Mouse (Mus musculus) myocyte (in vitro differentiated cells): ENCODE results near the gene Tacstd2. TPM values are rescaled to one million over a fixed set of nuclear protein-coding genes. Genes with fewer than 3 reads are reported as not detected.

ENCODE experiments used
- H3K27me3 ChIP-seq: one replicate; pipeline ENCODE4 v1.6.1; 2011; ENCODE audit not compliant: control insufficient read depth, insufficient read depth, insufficient read length
- H3K36me3 ChIP-seq: one replicate; pipeline ENCODE4 v1.6.1; 2011; ENCODE audit not compliant: control insufficient read depth, insufficient read depth
- H3K4me2 ChIP-seq: one replicate; pipeline ENCODE4 v1.6.1; 2011; ENCODE audit warnings: low read depth, control low read depth
- H3K4me3 ChIP-seq: one replicate; pipeline ENCODE4 v1.5.1; 2011; ENCODE audit warnings: mild to moderate bottlenecking, control low read depth, moderate library complexity
- H3K79me2 ChIP-seq: one replicate; pipeline ENCODE4 v1.6.1; 2011; ENCODE audit not compliant: control insufficient read depth, insufficient read depth
- H3ac ChIP-seq: one replicate; pipeline ENCODE4 v1.6.1; 2011; ENCODE audit not compliant: control insufficient read depth, insufficient read length
- CEBPB ChIP-seq: IDR thresholded peaks from 2 replicates; pipeline ENCODE4 v1.6.1; 2011; ENCODE audit warnings: mild to moderate bottlenecking, moderate library complexity; ENCODE audit not compliant: poor library complexity, insufficient read depth, severe bottlenecking
- E2F4 ChIP-seq: IDR thresholded peaks from one replicate; pipeline ENCODE4 v1.6.1; 2011; ENCODE audit warnings: mild to moderate bottlenecking, control low read depth, moderate library complexity; ENCODE audit not compliant: insufficient read depth
- MAX ChIP-seq: IDR thresholded peaks from one replicate; pipeline ENCODE4 v1.6.1; 2011; ENCODE audit warnings: low read depth, mild to moderate bottlenecking, control low read depth
- MYOD1 ChIP-seq, 3 experiments: IDR thresholded peaks; one replicate each; pipeline ENCODE4 v1.6.1; 2011; ENCODE audit warnings: control low read depth in 2 of 3, low read depth in 2 of 3, mild to moderate bottlenecking in 2 of 3, moderate library complexity in 1 of 3; ENCODE audit not compliant: insufficient read length in 2 of 3, control insufficient read depth in 1 of 3
- MYOG ChIP-seq, 3 experiments: IDR thresholded peaks; one replicate each; pipeline ENCODE4 v1.6.1; 2011; ENCODE audit warnings: control low read depth in 2 of 3, low read depth in 2 of 3, mild to moderate bottlenecking in 2 of 3; ENCODE audit not compliant: insufficient read length in 2 of 3, control insufficient read depth in 1 of 3, insufficient read depth in 1 of 3
- POLR2A ChIP-seq: IDR thresholded peaks from one replicate; pipeline ENCODE4 v1.6.1; 2011; ENCODE audit warnings: low read depth, mild to moderate bottlenecking, control low read depth, moderate library complexity; ENCODE audit not compliant: insufficient read length
- POLR2AphosphoS2 ChIP-seq: IDR thresholded peaks from one replicate; pipeline ENCODE4 v1.6.1; 2011; ENCODE audit warnings: low read depth, control low read depth; ENCODE audit not compliant: insufficient read length
- REST ChIP-seq: IDR thresholded peaks from one replicate; pipeline ENCODE4 v1.6.1; 2011; ENCODE audit warnings: mild to moderate bottlenecking, control low read depth, moderate library complexity; ENCODE audit not compliant: insufficient read depth, insufficient read length
- SRF ChIP-seq: IDR thresholded peaks from one replicate; pipeline ENCODE4 v1.6.1; 2011; ENCODE audit warnings: low read depth; ENCODE audit not compliant: control insufficient read depth, insufficient read length
- TCF12 ChIP-seq: IDR thresholded peaks from one replicate; pipeline ENCODE4 v1.6.1; 2011; ENCODE audit warnings: mild to moderate bottlenecking, control low read depth; ENCODE audit not compliant: poor library complexity, insufficient read depth, severe bottlenecking
- TCF3 ChIP-seq: IDR thresholded peaks from one replicate; pipeline ENCODE4 v1.6.1; 2011; ENCODE audit warnings: low read depth, control low read depth; ENCODE audit not compliant: insufficient read length
- USF1 ChIP-seq: IDR thresholded peaks from one replicate; pipeline ENCODE4 v1.6.1; 2011; ENCODE audit warnings: low read depth, mild to moderate bottlenecking, control low read depth, moderate library complexity
- polyA plus RNA-seq: library from polyadenylated mRNA; unstranded; fragments of >200 nt; fragmentation: generic; extraction: Trizol; gene quantifications from one replicate; pipeline ENCODE4 v1.2.1, GENCODE M21; 2012; ENCODE audit warnings: missing spikeins

Tacstd2 gene
- not detected for polyA plus RNA-seq

DNA sequence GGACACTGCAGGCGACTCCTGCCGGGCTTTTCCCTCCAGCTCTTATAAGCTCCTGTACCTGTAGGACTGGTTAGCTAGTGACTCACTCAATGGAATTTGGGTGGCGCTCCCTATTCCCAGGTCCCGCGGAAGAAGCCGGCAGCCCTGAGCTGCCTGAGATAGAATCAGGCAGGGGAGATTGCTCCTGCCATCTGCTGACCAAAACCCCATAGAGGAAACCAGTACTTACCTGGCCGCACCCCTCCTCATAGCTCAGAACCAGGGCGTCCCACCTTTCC is at the start of gene Tacstd2:
TSS of gene Tacstd2 (minus strand) at position 20 of the 278 bp plus-strand sequence.
- no peak within 1 kb of the TSS for H3K4me3 ChIP-seq
- no peak for TF ChIP-seq MAX
- no peak for TF ChIP-seq TCF12
- TF ChIP-seq USF1: no peak
- TF ChIP-seq TCF3: no peak
- no peak for TF ChIP-seq POLR2A
- no peak for TF ChIP-seq REST
- no peak for TF ChIP-seq POLR2AphosphoS2
- no peak for TF ChIP-seq E2F4
- TF ChIP-seq MYOG (IDR thresholded peaks at IDR 0.05; ENCODE audit: control insufficient read depth in 1 of 3, insufficient read depth in 1 of 3, insufficient read length in 2 of 3, low read depth in 2 of 3): no peak
- no peak for TF ChIP-seq SRF
- no peak for TF ChIP-seq MYOD1 (IDR thresholded peaks at IDR 0.05; ENCODE audit: control insufficient read depth in 1 of 3, insufficient read length in 2 of 3, low read depth in 2 of 3)
- no peak for TF ChIP-seq CEBPB
- H3ac ChIP-seq: no peak within 1 kb of the TSS
- no peaks in the 10 kb centered on the region for H3K79me2 ChIP-seq
- H3K36me3 ChIP-seq: no peaks in the 10 kb centered on the region
- peaks cover 9% of the 10 kb centered on the region for H3K27me3 ChIP-seq
- no peak within 1 kb of the TSS for H3K4me2 ChIP-seq

DNA sequence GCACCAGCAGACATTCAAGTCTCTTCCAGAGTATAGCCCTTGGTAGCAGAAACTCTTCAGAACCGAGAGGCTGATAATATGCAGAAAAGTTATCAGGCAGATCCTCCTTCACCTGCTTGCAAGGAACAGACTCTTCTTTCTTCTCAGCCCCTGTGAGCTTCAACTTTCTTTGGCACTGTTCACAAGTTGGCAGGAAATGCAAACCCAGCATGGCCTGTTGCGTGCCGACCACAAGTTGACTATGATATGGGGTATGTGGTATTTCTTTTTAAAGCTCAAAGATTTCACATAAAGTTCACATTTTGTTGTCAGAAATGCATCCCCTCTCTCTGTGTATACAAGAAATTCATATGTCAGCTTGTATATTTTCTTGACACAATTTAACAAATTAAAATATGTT is 30.7 kb upstream of the Tacstd2 start:
- TF ChIP-seq POLR2A (no peak), REST (no peak), SRF (no peak), MAX (no peak), MYOG (IDR thresholded peaks at IDR 0.05; ENCODE audit: control insufficient read depth in 1 of 3, insufficient read depth in 1 of 3, insufficient read length in 2 of 3, low read depth in 2 of 3) (no peak)

DNA sequence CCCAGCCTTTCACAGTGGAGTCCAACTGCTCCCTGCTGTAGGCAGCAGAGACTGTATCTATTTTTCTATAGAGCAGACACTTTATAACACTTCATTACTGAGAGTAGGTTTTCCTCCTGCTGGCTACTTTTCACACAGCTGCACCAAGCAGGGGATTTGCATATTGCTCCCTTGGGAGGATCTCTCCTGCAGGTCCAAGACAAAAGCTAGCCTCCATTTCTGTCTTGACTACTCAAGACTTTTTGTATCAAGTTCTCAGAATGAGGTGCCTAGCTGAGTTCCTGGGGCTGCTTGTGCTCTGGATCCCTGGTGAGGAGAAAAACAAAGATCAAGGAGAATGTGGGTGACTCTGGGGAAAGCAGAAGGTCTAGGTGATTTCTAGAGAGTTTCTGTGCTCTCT is 19.8 kb upstream of the Tacstd2 start:
- no peaks in the 10 kb centered on the region for H3K79me2 ChIP-seq
- TF ChIP-seq MYOD1 (IDR thresholded peaks at IDR 0.05; ENCODE audit: control insufficient read depth in 1 of 3, insufficient read length in 2 of 3, low read depth in 2 of 3): no peak
- TF ChIP-seq CEBPB: no peak
- TF ChIP-seq TCF3: no peak
- no peak for TF ChIP-seq SRF
- TF ChIP-seq MAX: no peak
- TF ChIP-seq POLR2AphosphoS2: no peak
- no peak for TF ChIP-seq TCF12
- TF ChIP-seq REST: no peak
- TF ChIP-seq MYOG (IDR thresholded peaks at IDR 0.05; ENCODE audit: control insufficient read depth in 1 of 3, insufficient read depth in 1 of 3, insufficient read length in 2 of 3, low read depth in 2 of 3): no peak
- no peak for TF ChIP-seq USF1
- no peak overlapping the region for H3K4me2 ChIP-seq

More for the DNA sequence above, 30.7 kb upstream of the Tacstd2 start:
- Histone ChIP-seq H3K27me3 (no peaks in the 10 kb centered on the region), H3K36me3 (no peaks in the 10 kb centered on the region), H3K79me2 (no peaks in the 10 kb centered on the region), H3ac (no peak overlapping the region), H3K4me3 (no peak overlapping the region), H3K4me2 (no peak overlapping the region)

DNA sequence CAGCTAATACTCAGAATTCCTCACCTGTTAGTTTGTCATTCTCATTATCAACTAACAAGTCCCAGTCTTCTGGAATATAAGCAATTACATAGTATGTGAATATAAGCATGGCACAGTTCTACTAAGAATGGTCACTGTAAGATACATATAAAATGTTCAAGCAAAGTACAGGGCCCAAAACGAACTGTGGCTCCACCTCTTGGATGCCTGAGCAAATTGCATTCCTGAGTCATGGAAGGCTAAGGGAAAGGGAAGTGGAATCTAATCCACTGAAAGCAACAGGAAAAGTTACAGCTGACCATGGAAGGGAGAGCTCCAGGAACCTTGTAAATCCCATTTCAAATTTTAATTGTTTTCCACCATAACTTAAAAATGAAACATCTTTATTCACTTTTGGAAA is 14.0 kb upstream of the Tacstd2 start:
- Histone ChIP-seq H3K79me2 (no peaks in the 10 kb centered on the region), H3ac (no peak overlapping the region), H3K4me3 (no peak overlapping the region), H3K4me2 (no peak overlapping the region), H3K27me3 (no peaks in the 10 kb centered on the region), H3K36me3 (no peaks in the 10 kb centered on the region)
- no peak for TF ChIP-seq MAX
- TF ChIP-seq POLR2AphosphoS2: no peak
- no peak for TF ChIP-seq MYOD1 (IDR thresholded peaks at IDR 0.05; ENCODE audit: control insufficient read depth in 1 of 3, insufficient read length in 2 of 3, low read depth in 2 of 3)
- no peak for TF ChIP-seq REST
- no peak for TF ChIP-seq E2F4

More for the DNA sequence above, 19.8 kb upstream of the Tacstd2 start:
- Histone ChIP-seq H3K36me3 (no peaks in the 10 kb centered on the region), H3ac (no peak overlapping the region), H3K4me3 (no peak overlapping the region), H3K27me3 (no peaks in the 10 kb centered on the region)

DNA sequence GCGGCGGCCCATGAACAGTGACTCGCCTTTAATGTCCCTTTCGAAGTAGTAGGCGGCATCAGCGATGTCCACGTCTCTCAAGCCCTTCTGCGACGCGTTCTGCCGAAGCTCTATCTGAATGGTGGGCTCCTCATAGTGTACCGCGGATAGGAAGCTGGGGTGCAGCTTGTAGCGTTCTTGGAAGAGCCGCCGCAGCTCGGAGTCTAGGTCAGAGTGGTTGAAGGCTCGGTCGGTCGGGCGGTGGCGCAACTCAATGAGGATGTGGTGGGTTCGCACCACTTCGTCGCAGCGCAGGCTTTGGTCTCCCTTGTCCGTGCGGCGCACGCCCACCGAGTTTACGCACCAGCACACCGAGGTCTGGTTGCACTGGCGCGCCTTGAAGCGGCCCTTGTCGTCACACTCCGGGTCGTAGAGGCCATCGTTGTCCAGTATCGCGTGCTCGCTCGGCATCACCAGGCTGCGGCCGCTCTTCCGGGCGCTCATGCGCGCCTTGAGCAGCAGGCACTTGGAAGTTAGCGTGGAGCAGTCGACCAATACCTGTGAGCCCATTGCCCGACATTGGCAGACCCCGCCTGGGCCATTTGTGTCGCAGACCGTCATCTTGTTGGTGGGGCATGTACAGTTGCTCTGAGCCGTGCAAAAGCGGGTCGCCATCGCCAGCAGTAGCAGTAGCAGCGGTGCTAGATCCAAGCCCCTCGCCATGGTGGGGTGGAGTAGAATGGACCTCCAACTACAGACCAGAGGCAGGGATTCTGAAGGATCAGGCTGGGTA is 405 bp downstream of the Tacstd2 start:
- Histone ChIP-seq H3K4me2 (no peak overlapping the region), H3K27me3 (peaks cover 9% of the 10 kb centered on the region), H3ac (no peak overlapping the region), H3K36me3 (no peaks in the 10 kb centered on the region), H3K79me2 (no peaks in the 10 kb centered on the region), H3K4me3 (no peak overlapping the region)
- TF ChIP-seq POLR2A (no peak), E2F4 (no peak), REST (no peak), SRF (no peak), MYOG (IDR thresholded peaks at IDR 0.05; ENCODE audit: control insufficient read depth in 1 of 3, insufficient read depth in 1 of 3, insufficient read length in 2 of 3, low read depth in 2 of 3) (no peak), CEBPB (no peak), TCF12 (no peak)
